Mouse (Mus musculus) right cerebral cortex, postnatal 14 days (tissue): Measurements from ENCODE around the gene Gm49358.

ENCODE experiments used
- DNase-seq: peaks from one replicate; pipeline ENCODE4 v3.0.0; 2022

The Gm49358 gene

DNA sequence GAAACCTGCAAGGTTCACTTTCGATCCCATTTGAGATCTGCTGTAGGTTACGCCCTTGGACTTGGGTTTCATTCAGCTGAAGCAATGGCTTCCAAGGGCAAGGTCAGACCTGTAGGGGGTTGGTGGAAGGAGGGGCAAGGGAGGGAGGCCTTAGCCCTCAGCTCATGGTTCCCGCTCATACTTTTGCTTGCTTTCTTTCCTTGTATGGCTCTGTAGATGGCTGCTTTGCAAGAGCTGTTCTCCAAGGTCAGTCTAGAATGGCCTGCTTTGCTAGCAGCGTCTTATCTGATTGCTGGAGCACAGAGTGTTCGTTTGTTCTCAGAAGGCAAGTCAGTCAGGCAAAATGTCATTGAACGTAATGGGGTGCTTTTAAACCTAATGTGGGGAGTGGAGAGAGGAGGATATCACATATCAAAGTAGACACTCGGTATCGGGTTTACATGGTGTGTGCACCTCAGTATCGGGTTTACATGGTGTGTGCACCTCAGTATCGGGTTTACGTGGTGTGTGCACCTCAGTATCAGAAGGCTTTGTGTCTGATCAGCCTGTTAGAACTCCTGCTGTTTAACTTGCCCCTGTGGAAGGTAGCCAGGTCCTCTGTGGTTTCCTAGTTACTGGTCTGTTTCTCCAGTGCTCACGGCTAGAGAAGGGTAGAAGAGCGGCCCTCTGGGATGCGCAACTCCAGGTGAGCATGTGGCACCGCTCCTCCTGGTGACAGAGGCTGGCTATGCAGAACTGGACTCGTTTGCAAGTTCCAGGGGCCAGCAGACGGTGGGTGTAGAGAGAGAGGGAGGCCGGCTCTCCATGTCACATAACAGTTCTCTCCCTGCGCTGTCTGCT lies 50.7 kb downstream of the Gm49358 start:
- DNase-seq = no peak

DNA sequence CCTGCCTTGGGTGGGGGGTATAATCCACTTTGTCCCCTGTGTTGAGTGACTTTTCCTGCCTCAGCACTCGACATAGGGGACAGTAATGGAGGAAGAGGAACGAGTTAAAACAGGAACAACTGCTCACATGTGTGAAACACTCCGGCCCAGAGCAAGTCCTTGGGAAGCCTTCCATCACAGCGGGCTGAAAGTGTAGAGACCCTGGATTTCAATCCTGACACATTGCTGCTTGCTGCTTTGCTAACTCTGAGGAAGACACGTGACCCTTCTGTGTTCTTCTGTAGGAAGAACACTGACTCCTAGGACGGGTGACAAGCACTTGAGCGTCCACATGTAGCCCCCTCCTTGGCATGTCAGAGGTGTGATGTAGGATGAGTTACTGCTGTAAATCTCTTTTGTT lies 51.4 kb downstream of the Gm49358 start:
- no peak for DNase-seq

DNA sequence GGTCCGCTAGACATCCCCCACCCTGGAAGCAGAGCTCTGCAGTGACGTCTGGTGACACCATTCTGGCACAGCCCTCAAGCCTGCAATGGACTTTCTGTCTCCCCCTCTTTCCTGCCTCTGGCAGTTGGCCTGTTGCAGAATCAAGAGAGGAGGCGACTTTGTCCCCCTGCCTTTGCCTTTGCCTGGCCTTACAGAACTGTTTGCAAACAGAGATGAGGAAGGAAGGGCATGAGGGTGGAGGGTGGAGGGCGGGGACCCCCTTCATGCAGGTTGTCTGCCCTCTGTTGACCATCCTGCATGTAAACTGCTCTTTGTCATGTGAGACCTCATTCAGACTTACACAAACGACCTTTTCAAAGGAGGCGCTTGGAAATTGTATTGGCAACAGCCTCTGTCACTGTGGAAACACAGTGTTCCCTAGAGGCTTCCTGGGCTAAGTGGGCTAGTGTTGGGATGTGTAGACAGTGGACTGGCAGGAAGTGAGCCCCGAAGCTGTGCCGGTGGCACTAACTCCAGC lies 55.9 kb downstream of the Gm49358 start:
- DNase-seq = no peak

DNA sequence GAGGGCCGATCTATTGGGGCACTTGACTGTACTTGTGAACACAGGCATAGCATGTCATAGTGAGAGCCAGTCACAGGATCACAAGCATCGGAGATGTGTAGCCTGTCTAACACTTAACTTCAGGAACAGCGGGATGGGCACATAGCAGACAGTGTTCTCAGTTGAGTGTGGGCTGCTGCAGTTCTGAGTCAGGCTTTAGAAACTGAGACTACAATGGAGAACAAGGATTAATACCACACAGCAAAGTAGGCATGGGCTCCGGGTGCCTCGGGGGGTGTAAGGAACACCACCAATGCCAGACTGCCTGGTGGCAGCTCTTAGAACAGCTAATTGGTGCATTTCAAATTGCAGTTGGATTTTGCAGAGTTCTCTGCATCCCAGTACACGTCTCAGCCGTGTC lies 57.2 kb downstream of the Gm49358 start:
- no peak for DNase-seq

DNA sequence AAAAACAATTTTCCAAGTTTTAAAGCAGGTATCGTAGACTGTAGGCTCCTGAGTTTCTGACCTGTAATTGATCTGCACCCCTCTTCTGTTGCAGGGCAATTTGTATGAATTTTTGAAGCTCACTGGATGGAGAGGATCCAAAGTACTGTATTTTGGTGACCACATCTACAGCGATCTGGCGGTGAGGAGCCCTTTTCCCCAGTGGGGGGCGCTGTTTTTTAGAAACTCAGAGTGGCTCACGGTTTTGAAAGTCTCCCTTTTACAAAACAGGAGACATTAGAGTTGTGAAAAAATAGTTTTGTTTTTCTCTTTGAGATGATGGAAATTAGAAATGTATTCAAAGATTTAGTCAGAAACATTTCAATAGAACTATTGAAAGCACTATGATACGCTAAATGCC lies 60.3 kb downstream of the Gm49358 start:
- no peak for DNase-seq

DNA sequence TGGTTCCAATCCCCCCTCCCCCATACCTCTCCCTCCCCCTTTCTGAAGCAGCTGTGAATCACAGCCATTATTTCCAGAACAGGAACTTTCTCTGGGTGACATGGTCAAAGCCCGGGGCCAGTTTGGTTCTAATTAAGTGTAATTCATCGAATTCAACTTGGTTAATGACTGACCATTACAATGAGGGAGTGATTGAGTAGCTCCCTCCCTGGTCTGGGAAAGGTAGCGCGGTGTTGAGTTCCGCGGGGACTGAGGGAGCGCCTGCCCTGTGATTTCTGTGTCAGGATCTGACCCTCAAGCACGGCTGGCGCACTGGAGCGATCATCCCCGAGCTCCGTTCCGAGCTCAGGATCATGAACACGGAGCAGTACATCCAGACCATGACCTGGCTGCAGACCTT lies 61.1 kb downstream of the Gm49358 start:
- no peak for DNase-seq

DNA sequence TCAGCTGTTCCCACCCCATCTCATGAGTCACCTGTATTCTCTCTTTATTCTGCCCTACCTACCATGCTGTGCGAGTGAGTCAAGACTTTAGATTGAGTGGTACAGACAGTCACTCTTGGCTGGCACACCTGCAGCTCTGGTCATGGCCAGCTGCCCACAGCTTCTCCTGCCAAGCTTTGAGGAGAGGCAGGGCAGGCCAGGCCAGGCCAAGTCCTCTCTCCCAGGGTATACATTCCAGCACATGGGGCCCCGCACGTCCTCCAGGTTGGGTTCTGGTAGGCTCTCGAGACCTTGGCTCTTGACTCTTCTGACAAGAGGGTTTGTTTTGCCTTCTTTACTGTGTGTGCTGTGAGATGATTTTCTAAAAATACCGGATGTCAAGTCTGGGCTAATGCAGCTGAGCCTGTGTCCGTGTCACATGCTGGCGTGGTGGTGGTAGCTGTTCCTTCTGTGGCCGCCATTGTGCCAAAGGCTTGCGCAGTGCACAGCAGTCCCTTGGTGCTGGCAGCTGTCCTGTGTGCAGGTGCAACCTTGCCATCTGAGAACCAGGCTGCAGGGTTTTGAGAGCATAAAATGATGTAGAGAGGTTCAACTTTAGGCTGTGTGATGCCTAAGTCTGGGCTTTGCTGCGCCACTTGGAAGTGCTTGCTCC lies 62.2 kb downstream of the Gm49358 start:
- no peak for DNase-seq

DNA sequence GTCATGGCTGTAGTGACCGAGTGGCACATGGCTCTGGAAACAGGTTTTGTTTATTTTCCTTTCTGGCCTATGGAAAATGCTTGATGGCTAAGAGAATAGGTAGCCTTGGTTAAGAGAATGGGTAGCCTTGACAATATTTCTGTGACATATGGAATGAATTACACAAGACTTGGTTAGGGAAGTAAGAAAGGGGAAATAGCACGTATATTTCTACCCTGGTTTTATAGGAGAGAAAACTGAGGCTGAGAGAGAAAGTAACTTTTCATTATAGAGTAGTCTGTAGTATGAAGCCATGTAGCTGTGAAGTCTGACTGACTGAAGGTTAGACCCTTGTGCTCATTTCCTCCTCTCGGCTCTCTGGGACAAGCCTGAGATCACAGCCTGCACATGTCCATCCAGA lies 63.2 kb downstream of the Gm49358 start:
- DNase-seq = no peak

DNA sequence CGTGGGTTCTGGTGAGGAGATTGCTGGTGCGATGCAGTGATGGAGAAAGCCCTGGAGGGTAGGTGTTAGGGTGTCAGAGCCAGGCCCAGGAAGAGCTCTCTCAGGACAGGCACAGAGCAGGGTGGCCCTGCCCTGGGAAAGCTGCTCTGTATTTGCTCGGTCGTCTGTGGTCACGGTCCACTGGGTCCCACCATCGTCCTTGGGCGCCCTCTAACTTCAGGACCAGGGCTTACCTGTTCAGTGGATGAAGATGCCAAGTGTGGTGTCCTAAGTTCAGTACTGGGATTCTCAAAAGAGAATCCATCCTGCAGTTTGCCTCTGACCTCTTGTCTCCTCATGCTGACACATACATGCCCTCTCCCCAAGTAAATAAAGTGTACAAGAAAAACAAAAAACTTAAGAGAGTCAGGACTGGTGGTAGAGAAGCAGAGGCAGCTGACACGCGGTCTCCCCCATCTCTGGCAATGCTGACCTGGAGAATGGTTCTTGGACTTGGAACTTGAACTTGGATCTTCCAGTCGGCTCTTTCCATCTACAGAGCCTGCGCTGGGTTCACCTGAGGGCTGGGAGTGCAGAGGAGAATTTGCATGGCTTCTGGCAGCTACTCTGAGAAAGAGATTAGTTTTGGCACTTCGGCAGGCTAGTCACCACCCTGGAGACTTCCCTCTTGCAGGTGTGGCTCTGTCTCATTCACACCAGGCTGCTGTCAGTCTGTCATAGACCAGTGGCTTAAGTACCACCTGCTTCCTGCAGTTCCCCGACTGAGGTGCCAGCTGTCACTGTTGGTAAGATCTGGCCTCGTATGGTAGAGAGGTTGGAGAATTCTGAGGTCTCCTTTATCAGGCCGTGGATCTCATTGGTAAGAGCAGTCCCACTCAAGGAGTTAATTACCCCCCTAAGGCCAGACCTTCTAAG lies 64.7 kb downstream of the Gm49358 start:
- DNase-seq = no peak

DNA sequence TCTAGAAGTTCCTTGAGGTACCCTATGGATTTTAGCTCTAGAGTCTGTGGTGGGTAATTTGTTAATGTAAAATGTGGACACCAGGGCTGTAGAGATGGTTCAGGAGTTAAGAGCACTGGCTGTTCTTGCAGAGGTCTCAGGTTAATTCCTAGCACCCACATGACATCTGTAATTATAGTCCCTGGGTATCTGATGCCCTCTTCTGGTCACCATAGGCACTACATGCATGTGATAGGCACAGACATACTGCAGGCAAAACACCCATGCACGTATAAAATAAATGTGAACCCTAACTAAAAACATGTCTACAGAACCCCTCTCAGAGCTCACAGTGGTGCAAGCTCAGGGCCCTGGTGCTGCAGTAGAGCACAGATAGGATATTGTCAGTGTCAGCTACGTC lies 65.7 kb downstream of the Gm49358 start:
- no peak for DNase-seq

DNA sequence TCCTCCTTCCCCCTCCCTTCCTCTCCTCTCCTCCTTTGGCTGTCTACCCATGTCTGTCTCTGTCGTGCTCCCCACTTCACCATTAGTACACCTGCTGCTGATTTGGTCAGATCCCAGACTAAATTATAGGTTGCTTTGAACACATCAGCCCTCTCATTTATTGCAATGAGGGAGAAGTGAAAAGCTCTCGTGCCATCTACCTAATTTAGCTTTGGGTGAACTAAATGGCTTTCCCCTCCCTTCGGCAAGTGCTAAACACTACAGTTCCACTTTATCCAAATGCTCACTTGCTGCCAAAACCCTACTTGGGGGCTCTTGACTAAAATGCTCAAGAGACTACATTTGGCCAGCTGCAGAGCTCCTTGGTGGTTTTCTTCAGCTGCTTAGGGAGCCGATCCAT lies 73.0 kb downstream of the Gm49358 start:
- no peak for DNase-seq

DNA sequence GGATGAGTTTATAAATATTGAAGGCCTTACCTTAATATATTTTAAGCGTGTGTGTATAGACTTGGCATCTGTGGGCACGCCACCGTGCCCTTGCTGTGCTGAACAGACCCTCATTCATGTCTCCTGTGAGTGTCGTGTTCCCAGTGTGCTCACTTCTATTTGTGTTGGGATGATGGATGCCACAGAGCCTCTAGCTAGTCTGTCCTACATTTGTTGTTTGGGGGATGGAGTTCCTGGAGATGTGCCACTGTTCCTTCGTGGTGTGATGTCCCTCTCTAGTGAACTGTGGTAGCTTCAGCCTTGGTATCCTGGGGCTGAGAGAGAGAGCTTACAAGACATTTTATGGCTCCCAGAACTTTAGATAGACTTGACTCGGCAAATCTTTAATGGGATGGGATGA lies 75.1 kb downstream of the Gm49358 start:
- DNase-seq = no peak

DNA sequence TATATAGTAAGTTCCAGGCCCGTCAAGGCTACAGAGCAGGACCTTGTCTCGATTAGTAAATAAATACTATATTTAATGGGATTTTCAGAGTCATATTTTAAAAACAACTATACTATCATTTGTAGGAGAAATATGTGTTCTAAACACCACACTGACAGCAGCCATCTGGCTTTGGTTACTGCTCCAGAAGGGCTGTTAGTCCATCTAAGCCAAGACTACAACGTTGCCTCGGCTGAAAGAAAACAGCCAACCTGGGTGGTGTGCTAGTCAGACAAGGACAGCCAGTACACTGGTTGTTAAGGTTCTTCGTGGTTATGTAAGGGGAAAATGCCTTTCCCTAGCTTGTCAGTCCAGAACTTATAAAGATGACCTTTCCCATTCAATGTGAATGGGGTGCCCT lies 78.9 kb downstream of the Gm49358 start:
- no peak for DNase-seq

DNA sequence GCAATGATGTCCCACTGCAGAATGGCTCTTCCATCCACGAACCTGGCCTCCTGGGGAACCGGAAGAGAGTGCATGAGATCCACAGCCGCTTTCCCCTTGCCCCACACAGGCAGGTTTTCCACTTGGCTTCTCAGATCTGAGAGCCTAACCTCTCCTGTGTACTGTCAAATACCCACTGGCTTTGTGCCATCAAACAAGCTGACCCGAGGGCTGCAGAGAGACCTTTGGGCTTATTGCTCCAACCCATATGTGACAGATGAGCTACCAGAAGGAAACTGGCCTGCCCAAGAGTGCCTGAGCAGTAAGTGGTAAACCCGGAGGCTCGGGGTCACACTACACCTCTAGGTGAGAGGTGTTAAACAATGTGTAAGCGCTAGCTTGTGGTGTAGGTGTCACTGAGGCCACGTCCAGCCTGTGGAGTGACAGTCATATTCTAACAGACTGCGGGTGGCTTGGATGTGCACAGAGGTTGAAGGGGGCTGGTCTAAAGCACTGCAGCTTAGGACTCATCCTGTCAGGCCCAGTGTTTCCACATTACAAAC lies 83.2 kb downstream of the Gm49358 start:
- DNase-seq = no peak

DNA sequence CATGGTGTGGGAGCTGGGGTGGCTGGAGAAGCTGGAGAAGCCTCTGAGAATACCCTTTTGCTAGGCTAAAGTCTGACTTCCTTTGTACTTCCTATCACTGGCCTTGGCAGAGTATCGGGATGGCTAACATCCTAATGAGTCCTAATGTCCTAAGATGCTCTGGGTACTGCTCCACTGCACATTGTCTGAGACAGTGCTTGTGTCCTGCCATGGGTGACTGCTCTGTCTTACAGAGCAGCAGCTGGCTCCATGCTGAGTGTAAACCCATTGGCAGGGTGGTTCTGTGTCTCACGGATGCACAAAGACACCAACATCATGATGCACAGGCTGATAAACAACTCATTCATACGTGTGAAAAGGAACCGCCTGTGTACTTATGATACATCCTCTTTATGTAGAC lies 85.3 kb downstream of the Gm49358 start:
- no peak for DNase-seq

DNA sequence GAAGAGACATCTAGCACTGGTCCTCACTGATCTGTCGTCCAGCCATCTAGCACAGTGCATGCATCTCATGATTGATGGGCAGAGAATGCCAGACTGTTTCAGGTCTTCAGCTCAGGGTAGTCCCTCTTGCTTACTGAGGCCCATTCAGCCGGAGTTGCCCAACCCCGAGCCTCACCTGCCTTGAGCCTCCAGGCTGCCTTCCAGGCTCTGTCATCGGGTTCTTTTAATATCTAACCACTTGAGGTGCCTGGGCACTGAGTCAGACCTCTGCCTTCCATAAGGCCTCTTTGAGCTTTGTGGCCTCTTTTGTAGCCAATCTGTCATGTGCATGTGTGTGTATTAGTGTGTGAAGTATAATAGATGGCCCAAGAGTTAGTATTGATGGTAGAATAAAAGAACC lies 85.7 kb downstream of the Gm49358 start:
- no peak for DNase-seq

DNA sequence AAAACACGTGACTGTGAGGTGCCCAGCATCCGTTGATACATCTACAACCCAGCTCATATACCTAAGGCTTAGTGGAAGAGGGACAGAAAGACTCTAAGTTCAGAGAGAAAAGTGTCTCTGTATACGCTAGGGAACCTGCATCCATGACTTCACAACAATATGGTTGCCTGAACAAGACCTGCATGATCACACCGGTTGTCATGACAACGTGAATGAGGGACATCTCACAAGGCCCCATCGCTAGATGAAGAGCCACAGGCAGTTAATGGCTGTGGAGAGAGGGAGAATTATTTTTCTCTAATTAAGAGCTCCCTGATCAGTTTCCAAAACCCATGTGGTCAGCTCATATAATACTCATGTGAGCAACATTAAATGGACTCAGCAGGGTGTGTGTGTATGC lies 88.4 kb downstream of the Gm49358 start:
- DNase-seq = no peak

DNA sequence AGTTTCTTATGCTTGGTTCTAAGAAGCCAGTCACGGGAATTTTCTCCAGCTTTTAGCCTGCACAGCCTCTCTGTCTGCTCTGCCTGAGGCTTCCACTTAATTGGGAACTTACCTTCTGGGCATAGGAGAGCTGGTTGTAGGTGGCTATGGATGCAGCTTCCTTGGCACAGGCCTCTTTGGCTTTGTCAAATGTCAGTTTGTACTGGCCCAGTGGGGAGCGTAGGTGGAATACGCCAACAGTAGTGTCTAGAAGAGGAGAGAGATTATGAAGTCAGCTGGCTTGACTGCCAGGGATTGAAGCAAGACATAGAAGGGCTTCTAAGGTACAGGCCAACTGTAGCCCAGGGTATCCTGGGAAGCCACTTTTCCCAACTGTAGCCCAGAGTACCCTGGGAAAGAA lies 89.7 kb downstream of the Gm49358 start:
- DNase-seq = no peak

DNA sequence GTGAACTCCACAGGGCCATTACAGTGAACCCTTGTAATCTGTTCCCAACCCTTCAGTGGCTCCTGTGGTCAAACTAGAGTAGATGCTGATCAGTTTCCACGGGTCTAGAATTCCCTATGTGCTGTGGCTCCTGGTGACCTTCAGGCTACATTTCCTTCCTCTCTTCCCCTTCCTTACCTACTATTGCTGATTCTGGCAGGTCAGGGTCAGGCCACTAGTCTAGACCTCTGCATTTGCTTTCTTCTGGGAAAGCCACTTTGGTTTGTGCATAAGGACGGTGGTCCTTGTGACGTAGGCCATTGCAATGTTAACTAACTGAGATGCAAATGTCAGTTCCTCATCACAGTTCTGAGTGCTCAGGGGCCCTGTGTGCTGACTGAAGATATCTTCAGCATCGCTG lies 96.6 kb downstream of the Gm49358 start:
- DNase-seq = no peak

DNA sequence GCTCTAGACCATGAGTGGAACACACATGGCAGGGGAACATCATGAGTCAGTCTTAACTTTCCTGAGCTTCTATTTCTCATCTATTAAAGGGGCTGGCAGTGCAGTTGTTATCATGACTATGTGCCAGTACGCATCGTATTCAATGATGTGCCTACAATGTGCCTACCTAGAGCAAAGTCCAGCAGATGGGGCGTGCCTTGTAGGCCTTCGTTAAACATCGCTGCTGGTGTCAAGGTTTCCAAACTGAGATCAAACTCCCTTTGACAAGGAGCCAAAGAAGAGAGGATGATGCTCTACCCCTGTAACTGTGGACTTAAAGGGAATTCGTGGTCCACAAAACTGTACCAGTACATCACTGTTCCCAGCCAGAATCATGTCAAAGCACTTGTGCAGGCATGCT lies 98.7 kb downstream of the Gm49358 start:
- DNase-seq = no peak

DNA sequence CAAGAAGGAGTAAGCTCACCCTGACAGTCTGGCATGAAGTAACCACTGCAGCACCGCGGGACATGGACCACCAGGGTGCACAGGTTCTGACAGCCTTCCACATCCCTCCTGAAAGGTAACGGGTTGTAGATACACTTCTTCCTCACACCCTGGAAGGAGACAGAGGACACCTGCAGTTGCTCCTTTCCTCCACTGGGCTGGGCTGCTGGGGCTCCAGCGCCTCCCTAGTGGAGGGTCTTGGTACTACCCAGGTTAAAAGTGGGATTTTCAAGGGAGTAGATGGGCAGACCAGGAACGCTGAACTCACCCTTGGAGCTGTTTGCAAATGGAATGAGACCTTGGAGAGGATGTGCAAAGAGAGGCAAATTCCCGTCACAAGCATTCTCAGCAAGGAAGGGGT lies 99.7 kb downstream of the Gm49358 start:
- no peak for DNase-seq

DNA sequence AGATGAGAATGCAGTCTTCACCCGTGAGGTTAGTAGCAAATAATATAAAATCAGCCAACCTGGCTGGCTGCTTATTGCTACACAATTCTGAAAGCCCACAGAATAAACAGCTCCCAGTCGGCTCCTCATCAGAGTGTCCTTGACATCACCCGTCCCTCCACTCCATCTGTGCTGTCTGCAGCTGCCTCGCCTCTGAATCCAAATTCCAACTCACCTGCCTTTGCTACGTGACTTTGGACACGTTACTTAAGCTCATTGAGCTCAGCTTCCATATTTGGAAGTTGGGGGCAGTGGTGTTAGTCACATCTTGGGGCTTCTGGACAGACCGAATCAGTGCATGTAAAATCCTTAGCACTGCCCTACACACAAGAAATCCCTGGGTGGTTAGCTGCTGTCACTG lies 108.3 kb downstream of the Gm49358 start:
- DNase-seq = no peak

DNA sequence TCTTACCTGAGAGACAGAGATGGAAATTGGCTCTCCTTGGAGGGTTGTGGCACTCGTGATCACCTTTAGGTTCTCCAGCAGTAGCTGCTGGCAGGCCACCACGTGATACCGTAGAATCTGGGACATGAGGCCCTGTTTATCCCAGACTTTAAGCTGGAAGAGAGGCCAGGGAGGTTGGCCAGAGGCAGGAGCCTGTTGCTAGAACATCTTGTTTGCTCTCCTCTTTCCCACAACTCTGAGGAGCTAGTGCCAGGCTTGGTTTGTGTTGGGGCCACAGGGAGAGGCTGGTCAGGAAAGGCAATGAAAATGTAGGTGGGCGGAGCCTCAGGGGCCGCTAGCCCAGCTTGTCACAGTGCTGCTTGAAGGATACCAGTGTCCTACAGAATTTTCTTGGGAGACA lies 108.8 kb downstream of the Gm49358 start:
- no peak for DNase-seq
